Mouse (Mus musculus) intestine, embryonic 16.5 days (tissue): ENCODE measurements around the gene Zkscan7. TPM values are rescaled to one million over a fixed set of nuclear protein-coding genes. Genes with fewer than 3 reads are reported as not detected.
"Not testable (repeated sequence)": the region's sequence is repeated elsewhere in the genome, so short reads cannot be mapped to it uniquely, and the experiment has no call there.

Source experiments
- ATAC-seq: fragments of 200-750 bp; cut with Nextera tagmentation; 2 replicates; pipeline ENCODE4 v1.8.0; 2017; ENCODE audit warnings: moderate TSS enrichment, moderate library complexity
- H3K27ac ChIP-seq: fragments of 300-500 bp; sonication (generic); 2 replicates; pipeline ENCODE4 v1.5.1; 2014; ENCODE audit warnings: mild to moderate bottlenecking, low read length
- H3K27me3 ChIP-seq: fragments of 300-500 bp; sonication (generic); replicated peaks from 2 replicates; pipeline ENCODE4 v1.6.1; 2014; ENCODE audit warnings: low read length, control low read depth, mixed read lengths; ENCODE audit not compliant: control insufficient read depth, insufficient read depth
- H3K36me3 ChIP-seq: fragments of 300-500 bp; sonication (generic); 2 replicates; pipeline ENCODE4 v1.6.1; 2014; ENCODE audit warnings: low read length, control low read depth; ENCODE audit not compliant: control insufficient read depth, insufficient read depth
- H3K4me1 ChIP-seq: fragments of 300-500 bp; sonication (generic); 2 replicates; pipeline ENCODE4 v1.6.1; 2014; ENCODE audit warnings: low read length, control low read depth, mixed read lengths; ENCODE audit not compliant: control insufficient read depth, insufficient read depth
- H3K4me2 ChIP-seq: fragments of 300-500 bp; sonication (generic); 2 replicates; pipeline ENCODE4 v1.6.1; 2014; ENCODE audit warnings: low read depth, low read length, control low read depth
- H3K4me3 ChIP-seq: fragments of 300-500 bp; sonication (generic); 2 replicates; pipeline ENCODE4 v1.5.1; 2014; ENCODE audit warnings: mild to moderate bottlenecking, low read length
- H3K9ac ChIP-seq: fragments of 300-500 bp; sonication (generic); 2 replicates; pipeline ENCODE4 v1.6.1; 2014; ENCODE audit warnings: low read depth, low read length
- H3K9me3 ChIP-seq: fragments of 300-500 bp; sonication (generic); 2 replicates; pipeline ENCODE4 v1.6.1; 2016; ENCODE audit warnings: low read length, control low read depth; ENCODE audit not compliant: control insufficient read depth
- WGBS: fragments of 180-500 bp; shearing (Covaris S2); extraction: QIAGEN DNeasy Blood & Tissue Kit; methylation state at CpG from one replicate; pipeline ENCODE4 v1.1.7; 2014; 5-methylcytosine and 5-hydroxymethylcytosine counted together
- polyA plus RNA-seq: library from polyadenylated mRNA; unstranded; fragments of >200 nt; fragmentation: Nextera tagmentation; extraction: Ambion mirVana; gene quantifications from 2 replicates; pipeline ENCODE4 v1.2.1, GENCODE M21; 2015

Gene Zkscan7
- polyA plus RNA-seq, 1 experiment from 2014 or later = 3.7 TPM

DNA sequence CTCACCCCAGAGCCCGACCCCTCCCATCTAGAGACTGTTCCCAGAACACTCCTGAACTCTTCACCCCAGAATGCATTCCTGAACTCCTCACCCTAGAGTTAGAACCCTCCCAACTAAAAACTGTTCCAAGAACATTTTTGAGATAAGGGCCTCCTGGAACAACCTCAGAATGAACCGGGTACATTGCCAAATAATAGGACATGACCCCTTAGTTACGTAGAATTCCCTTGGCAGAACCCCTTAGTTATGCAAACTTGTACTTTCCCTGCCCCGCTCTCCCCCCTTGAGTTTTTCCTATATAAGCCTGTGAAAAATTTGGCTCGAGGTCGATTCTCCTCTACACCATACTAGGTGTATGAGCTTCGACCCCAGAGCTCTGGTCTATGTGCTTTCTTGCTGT is 30.3 kb upstream of the Zkscan7 start:
- 91% methylated on average over 1 of the region's 7 CpGs for WGBS
- H3K4me1 ChIP-seq, ATAC-seq, H3K4me2 ChIP-seq, H3K27ac ChIP-seq, H3K27me3 ChIP-seq, H3K4me3 ChIP-seq, H3K9ac ChIP-seq: not testable (repeated sequence)
- peaks cover 29% of the 10 kb centered on the region for H3K9me3 ChIP-seq
- peaks cover 80% of the 10 kb centered on the region for H3K36me3 ChIP-seq

DNA sequence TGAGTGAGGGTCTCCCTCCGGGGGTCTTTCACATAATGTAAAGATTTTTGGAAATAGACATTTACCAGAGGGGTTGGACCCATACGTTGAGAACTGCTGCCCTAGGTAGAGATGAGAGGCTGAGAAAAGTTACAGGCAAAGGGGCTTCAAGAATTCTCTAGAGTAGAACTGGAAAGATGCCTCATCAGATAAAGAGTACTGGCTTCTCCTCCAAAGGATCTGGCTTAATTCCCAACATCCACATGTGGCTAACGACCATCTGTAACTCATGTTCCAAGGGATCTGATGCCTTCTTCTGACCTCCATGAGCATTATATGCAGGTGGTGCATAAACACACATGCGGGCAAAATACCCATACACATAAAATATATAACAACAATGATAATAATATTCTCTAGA is 29.9 kb upstream of the Zkscan7 start:
- no peak overlapping the region for H3K27ac ChIP-seq

DNA sequence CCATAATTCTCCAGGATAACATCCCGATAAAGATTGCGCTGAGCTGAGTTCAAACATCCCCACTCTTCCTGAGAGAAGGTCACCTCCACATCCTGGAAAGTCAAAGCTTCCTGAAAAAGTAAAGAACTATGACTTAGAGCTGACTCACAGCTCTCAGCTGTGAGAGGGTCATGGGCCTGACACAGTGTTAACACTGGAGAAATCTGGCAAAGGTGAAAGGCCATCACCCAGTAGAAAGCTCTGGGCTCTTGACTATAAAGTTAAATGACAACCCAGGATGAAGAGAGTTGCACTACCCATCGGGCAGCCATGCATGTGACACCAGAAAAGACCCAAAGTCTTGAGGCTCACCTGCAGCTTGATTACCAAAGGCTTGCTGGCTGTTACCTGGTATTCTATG is 28.8 kb upstream of the Zkscan7 start:
- H3K36me3 ChIP-seq = peaks cover 87% of the 10 kb centered on the region

More for the DNA sequence above, 29.9 kb upstream of the Zkscan7 start:
- Histone ChIP-seq H3K4me3 (no peak overlapping the region), H3K9me3 (peaks cover 34% of the 10 kb centered on the region), H3K27me3 (no peaks in the 10 kb centered on the region), H3K9ac (no peak overlapping the region), H3K36me3 (peaks cover 80% of the 10 kb centered on the region), H3K4me1 (no peaks in the 10 kb centered on the region), H3K4me2 (no peak overlapping the region)
- ATAC-seq = no peak
- WGBS = 95% methylated on average over 4 of the region's 4 CpGs

DNA sequence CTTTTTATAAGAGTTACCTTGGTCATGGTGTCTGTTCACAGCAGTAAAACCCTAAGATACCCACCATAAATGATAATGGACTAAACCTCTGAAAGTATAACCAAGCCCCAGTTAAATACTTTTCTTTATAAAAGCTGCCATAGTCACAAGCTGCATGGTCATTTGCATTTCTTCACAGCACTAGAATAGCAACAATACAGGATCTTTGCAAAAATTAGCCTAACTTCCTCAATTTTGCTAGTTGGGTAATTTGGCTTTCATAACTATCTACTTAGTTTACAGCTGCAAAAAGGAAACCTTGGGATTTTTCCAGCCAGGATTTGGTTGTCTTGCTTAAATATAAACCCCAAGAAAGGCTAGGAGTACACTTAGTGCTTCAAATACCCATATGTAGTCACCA is 24.7 kb upstream of the Zkscan7 start:
- Histone ChIP-seq H3K9me3 (peaks cover 35% of the 10 kb centered on the region), H3K27me3 (no peaks in the 10 kb centered on the region), H3K4me2 (no peak overlapping the region), H3K36me3 (peaks cover 60% of the 10 kb centered on the region), H3K27ac (no peak overlapping the region), H3K9ac (no peak overlapping the region), H3K4me1 (peaks cover 7% of the 10 kb centered on the region), H3K4me3 (no peak overlapping the region)
- no peak for ATAC-seq

More for the DNA sequence above, 28.8 kb upstream of the Zkscan7 start:
- no peak overlapping the region for H3K9ac ChIP-seq
- H3K4me3 ChIP-seq = no peak overlapping the region
- no peaks in the 10 kb centered on the region for H3K27me3 ChIP-seq
- H3K4me1 ChIP-seq = no peaks in the 10 kb centered on the region
- H3K9me3 ChIP-seq = peaks cover 39% of the 10 kb centered on the region
- ATAC-seq = no peak
- WGBS = 99% methylated on average over 3 of the region's 3 CpGs
- no peak overlapping the region for H3K4me2 ChIP-seq
- H3K27ac ChIP-seq = no peak overlapping the region

DNA sequence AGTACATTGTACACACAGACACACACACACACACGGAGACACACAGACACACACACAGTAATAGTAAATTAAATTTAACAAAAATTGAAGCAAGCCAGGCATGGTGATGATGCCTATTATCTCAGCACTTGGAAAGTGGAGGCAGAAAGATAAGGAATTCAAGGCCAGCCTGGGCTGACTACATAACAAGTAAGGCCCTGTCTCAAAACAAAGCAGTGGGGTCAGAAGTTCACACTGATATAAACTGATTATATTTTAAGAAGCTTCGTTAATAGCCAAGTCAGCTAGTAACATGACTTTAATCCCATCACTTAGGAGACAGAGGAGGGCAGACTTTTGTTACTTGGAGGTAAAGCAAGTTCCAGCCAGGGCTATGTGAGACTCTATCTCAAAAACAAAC is 21.8 kb upstream of the Zkscan7 start:
- Histone ChIP-seq H3K27me3 (no peaks in the 10 kb centered on the region), H3K9ac (no peak overlapping the region), H3K4me2 (no peak overlapping the region), H3K4me3 (no peak overlapping the region), H3K9me3 (peaks cover 29% of the 10 kb centered on the region), H3K27ac (no peak overlapping the region), H3K4me1 (peaks cover 9% of the 10 kb centered on the region), H3K36me3 (peaks cover 33% of the 10 kb centered on the region)
- WGBS = 49% methylated on average over 2 of the region's 2 CpGs
- no peak for ATAC-seq

DNA sequence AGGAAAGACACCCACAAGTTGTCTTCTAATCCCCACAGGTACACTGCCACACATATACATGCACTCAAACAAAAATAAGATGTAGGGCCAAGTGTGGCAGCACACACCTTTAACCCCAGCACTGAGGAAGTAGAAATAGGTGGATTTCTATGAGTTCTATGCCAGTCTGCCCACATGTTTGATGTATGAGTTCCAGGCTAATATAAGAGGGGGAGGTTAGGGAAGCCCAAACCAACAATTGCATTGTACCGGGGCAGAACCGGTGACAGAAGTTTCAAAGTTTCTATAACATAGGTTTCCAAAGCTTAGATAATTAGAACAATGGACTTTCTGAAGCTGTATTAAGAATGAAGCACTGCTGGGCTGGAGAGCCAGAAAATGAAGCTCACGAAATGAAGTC is 20.6 kb upstream of the Zkscan7 start:
- Histone ChIP-seq H3K9me3 (peaks cover 20% of the 10 kb centered on the region; the same call in 1 of the 2 replicates), H3K27me3 (no peaks in the 10 kb centered on the region), H3K4me2 (peak overlapping the region; percentile 64), H3K9ac (peak overlapping the region; percentile 94), H3K36me3 (peaks cover 23% of the 10 kb centered on the region), H3K27ac (no peak overlapping the region), H3K4me3 (peak overlapping the region; percentile 80), H3K4me1 (peaks cover 9% of the 10 kb centered on the region)
- WGBS = 58% methylated on average over 3 of the region's 3 CpGs
- no peak for ATAC-seq

DNA sequence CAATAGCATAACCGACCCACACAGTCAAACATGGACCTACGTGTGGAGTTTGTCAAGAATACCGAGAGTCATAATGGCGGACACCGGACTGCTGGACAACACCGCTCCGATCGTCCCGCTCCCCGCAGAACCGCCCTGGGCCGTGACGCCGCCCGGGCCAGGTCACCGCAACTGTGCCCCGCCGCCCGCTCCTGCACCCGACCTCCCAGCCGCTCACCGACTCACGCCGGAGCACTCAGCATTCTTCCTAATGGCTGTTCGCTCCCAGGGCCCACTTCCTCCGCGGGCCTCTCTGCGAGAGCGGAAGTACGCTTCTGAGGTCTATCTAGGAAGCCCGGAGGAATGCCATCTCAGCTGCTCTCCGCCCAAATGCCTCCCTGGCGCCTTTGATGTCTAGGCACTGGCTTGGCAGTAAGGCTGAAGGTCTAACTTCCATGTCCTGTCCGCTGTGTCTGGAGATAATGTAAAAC is 19.8 kb upstream of the Zkscan7 start, which contains the start of gene Zfp445:
Zfp445 (minus strand) TSS at position 310 of the 470 bp plus-strand sequence.
- WGBS = under 1% methylated on average over 34 of the region's 34 CpGs
- Histone ChIP-seq H3K4me1 (peaks cover 9% of the 10 kb centered on the region), H3K27ac (peak within 1 kb of the TSS; percentile 78; the same call in 1 of the 2 replicates), H3K9me3 (peaks cover 11% of the 10 kb centered on the region; the same call in 1 of the 2 replicates), H3K4me3 (peak within 1 kb of the TSS; percentile 80), H3K36me3 (peaks cover 15% of the 10 kb centered on the region), H3K4me2 (peak within 1 kb of the TSS; percentile 64), H3K27me3 (no peaks in the 10 kb centered on the region), H3K9ac (peak within 1 kb of the TSS; percentile 94)
- peak; percentile 96 for ATAC-seq

DNA sequence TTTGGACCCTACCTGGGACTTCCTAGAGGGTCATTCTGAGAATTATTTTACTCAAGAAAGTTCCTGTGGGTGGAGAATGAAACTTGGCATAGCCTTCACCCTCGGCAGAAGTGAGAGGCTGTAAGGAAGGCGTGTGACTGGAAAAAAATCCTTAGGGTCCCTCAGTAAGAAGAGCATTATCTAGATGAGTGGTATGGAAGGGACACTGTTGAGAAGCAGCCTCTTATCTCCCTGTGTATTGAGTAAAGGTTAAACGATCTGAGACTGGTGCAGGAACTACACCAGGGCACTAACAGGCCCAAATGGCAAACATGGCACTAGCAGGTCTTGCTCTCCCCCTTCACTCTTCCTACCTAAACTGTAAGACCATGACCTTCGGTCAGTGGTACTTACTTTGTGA is 19.3 kb upstream of the Zkscan7 start:
- ATAC-seq = peak; percentile 30; the same call in 1 of the 2 replicates
- Histone ChIP-seq H3K4me1 (peaks cover 9% of the 10 kb centered on the region), H3K4me3 (peak overlapping the region; percentile 80), H3K9ac (peak overlapping the region; percentile 94), H3K9me3 (peaks cover 7% of the 10 kb centered on the region; the same call in 1 of the 2 replicates), H3K4me2 (peak overlapping the region; percentile 64), H3K36me3 (peaks cover 10% of the 10 kb centered on the region), H3K27ac (no peak overlapping the region), H3K27me3 (no peaks in the 10 kb centered on the region)
- WGBS = 79% methylated on average over 4 of the region's 4 CpGs

DNA sequence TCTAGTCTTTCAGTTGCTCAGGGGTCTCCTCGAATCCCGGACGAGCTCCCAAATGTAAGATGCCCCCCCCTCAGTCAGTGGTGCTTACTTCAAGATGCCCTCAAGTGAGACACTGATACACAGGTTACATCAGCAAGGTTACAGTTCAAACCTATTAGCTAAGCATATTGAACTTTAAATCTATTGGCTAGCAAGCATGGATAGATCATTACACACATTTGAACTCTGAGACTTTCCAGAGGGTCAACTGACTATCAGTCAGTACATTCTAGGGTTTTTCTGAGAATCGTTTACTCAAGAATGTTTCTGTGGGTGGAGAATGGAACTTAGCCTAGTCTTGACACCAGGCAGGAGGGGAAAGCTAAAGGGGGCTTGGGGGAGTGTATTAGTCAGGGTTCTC is 12.9 kb upstream of the Zkscan7 start:
- Histone ChIP-seq H3K27ac (no peak overlapping the region), H3K4me1 (no peaks in the 10 kb centered on the region), H3K4me3 (no peak overlapping the region), H3K36me3 (no peaks in the 10 kb centered on the region), H3K9me3 (no peaks in the 10 kb centered on the region), H3K9ac (no peak overlapping the region), H3K4me2 (no peak overlapping the region), H3K27me3 (no peaks in the 10 kb centered on the region)
- no peak for ATAC-seq
- 82% methylated on average over 4 of the region's 4 CpGs for WGBS

DNA sequence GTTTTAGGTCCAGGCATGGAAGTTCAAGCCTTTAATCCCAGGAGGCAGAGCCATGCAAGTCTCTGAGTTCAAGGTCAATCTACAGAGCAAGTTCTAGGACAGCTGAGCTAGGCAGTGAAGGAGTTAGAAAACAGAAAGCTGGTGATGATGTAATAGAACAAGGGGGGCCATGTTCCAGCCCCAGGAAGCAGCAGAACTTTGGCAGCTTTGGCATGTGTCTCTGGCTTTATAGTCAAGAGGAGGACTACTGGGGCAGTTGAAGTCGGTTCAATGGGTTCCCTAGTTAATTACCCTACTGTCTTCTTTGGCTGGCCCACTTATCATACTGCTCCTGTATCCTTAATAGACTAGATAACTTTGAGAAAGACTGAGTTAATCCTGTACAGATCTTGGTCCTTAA is 10.8 kb upstream of the Zkscan7 start:
- H3K27me3 ChIP-seq = no peaks in the 10 kb centered on the region
- H3K36me3 ChIP-seq = no peaks in the 10 kb centered on the region
- no peak for ATAC-seq
- H3K4me1 ChIP-seq = no peaks in the 10 kb centered on the region
- no peak overlapping the region for H3K4me3 ChIP-seq
- WGBS = 59% methylated on average over 1 of the region's 1 CpGs
- no peak overlapping the region for H3K9ac ChIP-seq
- H3K9me3 ChIP-seq = no peaks in the 10 kb centered on the region
- no peak overlapping the region for H3K4me2 ChIP-seq
- H3K27ac ChIP-seq = no peak overlapping the region
